8 mouse cellular contexts compared by ENCODE assay signal in the genomic region with DNA sequence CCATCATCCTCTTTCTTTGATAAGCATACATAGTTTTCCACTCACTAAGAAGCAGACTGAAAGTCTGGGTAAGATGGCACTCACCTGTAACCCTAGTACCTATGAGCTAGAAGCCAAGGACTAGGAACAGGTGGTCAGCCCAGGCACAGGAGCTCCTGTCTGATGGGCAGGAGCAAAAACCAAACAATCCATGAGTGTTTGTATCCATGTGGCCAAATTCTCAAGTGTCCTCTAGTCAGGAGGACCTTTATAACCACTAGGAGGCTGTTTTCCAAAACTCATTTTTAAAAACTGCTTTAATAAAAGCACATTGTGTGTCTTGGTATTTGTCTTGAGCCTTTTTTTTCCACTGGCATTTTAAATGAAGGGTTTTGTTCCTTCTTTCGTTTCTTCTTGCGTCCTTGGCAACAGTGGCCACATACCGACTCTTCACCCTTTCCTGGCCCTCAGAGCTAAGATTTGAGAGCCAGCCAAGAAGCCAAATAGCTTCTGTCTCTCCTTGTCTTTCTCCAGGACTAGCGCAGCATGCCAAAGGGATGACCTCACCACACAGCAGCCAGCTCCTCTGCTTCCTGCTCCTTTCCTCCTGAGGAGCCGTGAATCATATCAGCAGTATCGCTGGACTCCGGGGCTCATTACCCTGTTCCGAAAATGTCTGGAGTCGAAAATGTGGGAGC. TPM values are rescaled to one million over a fixed set of nuclear protein-coding genes. Genes with fewer than 3 reads are reported as not detected.
A peak's percentile ranks its signal among the peaks of the same experiment; 100 is the strongest.
DNase-seq lines count a peak whose midpoint lies in the region; ATAC-seq and TF ChIP-seq lines count a peak whose summit lies in the region.

No protein-coding gene starts in this region.

- no peak overlapping the region for H3K4me3 ChIP-seq in forebrain, embryonic 14.5 days (ENCODE audit: low read depth, low read length)
- no peak overlapping the region for H3K4me3 ChIP-seq in forebrain, embryonic 13.5 days
- H3K4me3 ChIP-seq in intestine, postnatal 0 days (ENCODE audit: low read depth, low read length): 0 out of 2 replicates have a peak overlapping the region, but pooled peaks have one; percentile 9
- H3K4me3 ChIP-seq in limb, embryonic 10.5 days: peak overlapping the region; percentile 38
- H3K4me3 ChIP-seq in neural tube, embryonic 13.5 days: no peak overlapping the region

- no peaks in the 10 kb centered on the region for H3K36me3 ChIP-seq in forebrain, embryonic 14.5 days (ENCODE audit: control insufficient read depth, insufficient read depth, low read length)
- no peaks in the 10 kb centered on the region for H3K36me3 ChIP-seq in forebrain, embryonic 13.5 days (ENCODE audit: poor library complexity, severe bottlenecking)
- H3K36me3 ChIP-seq in intestine, postnatal 0 days (ENCODE audit: control insufficient read depth, insufficient read depth): no peaks in the 10 kb centered on the region
- H3K36me3 ChIP-seq in limb, embryonic 10.5 days: no peaks in the 10 kb centered on the region
- H3K36me3 ChIP-seq in neural tube, embryonic 13.5 days: no peaks in the 10 kb centered on the region

- H3K27me3 ChIP-seq in forebrain, embryonic 14.5 days (replicated peaks; ENCODE audit: control insufficient read depth, insufficient read depth, low read length): no peaks in the 10 kb centered on the region
- no peaks in the 10 kb centered on the region for H3K27me3 ChIP-seq in forebrain, embryonic 13.5 days
- H3K27me3 ChIP-seq in intestine, postnatal 0 days (replicated peaks; ENCODE audit: control insufficient read depth, insufficient read depth, low read length): no peaks in the 10 kb centered on the region
- H3K27me3 ChIP-seq in limb, embryonic 10.5 days (ENCODE audit: low read depth, poor library complexity, severe bottlenecking): no peaks in the 10 kb centered on the region
- no peaks in the 10 kb centered on the region for H3K27me3 ChIP-seq in neural tube, embryonic 13.5 days

- TF ChIP-seq CTCF in intestine, postnatal 0 days (IDR thresholded peaks at IDR 0.05; ENCODE audit: low read depth): peak; percentile 34; the same call in 1 of the 2 replicates

- no peak overlapping the region for H3K27ac ChIP-seq in forebrain, embryonic 14.5 days (ENCODE audit: low read depth, low read length)
- no peak overlapping the region for H3K27ac ChIP-seq in forebrain, embryonic 13.5 days
- no peak overlapping the region for H3K27ac ChIP-seq in intestine, postnatal 0 days (ENCODE audit: low read depth, low read length)
- peak overlapping the region; percentile 75 for H3K27ac ChIP-seq in limb, embryonic 10.5 days
- H3K27ac ChIP-seq in neural tube, embryonic 13.5 days (replicated peaks): peak overlapping the region; percentile 49

- peak; percentile 27 for DNase-seq in forebrain, embryonic 14.5 days (ENCODE audit: low spot score)
- peak; percentile 73 for DNase-seq in embryo, embryonic 10 days (ENCODE audit: low spot score)
- peak; percentile 84 to 93 for DNase-seq in heart, adult 18-20 months
- DNase-seq in limb, embryonic 10.5 days (ENCODE audit: low spot score): peak; percentile 63
- DNase-seq in thymus, postnatal 4 days: no peak

- no peak overlapping the region for H3K9ac ChIP-seq in forebrain, embryonic 14.5 days (ENCODE audit: low read length)
- no peak overlapping the region for H3K9ac ChIP-seq in forebrain, embryonic 13.5 days
- H3K9ac ChIP-seq in intestine, postnatal 0 days (ENCODE audit: low read depth, low read length): no peak overlapping the region
- no peak overlapping the region for H3K9ac ChIP-seq in neural tube, embryonic 13.5 days

- WGBS in forebrain, embryonic 14.5 days: 65% methylated on average over 9 of the region's 9 CpGs
- WGBS in forebrain, embryonic 13.5 days: 66% methylated on average over 9 of the region's 9 CpGs
- 7% methylated on average over 9 of the region's 9 CpGs for WGBS in intestine, postnatal 0 days
- 30% methylated on average over 9 of the region's 9 CpGs for WGBS in limb, embryonic 10.5 days
- WGBS in neural tube, embryonic 13.5 days: 50% methylated on average over 9 of the region's 9 CpGs

- no peak for ATAC-seq in forebrain, embryonic 14.5 days
- ATAC-seq in forebrain, embryonic 13.5 days: no peak
- ATAC-seq in intestine, postnatal 0 days: peak; percentile 69; the same call in 1 of the 2 replicates
- ATAC-seq in neural tube, embryonic 13.5 days (ENCODE audit: low read depth): peak; percentile 63; the same call in 1 of the 2 replicates

- no peaks in the 10 kb centered on the region for H3K4me1 ChIP-seq in forebrain, embryonic 14.5 days (ENCODE audit: control insufficient read depth, insufficient read depth, low read length)
- peaks cover 6% of the 10 kb centered on the region; the same call in 1 of the 2 replicates for H3K4me1 ChIP-seq in forebrain, embryonic 13.5 days
- H3K4me1 ChIP-seq in intestine, postnatal 0 days (replicated peaks; ENCODE audit: control insufficient read depth, insufficient read depth, low read length): peaks cover 4% of the 10 kb centered on the region; the same call in 1 of the 2 replicates
- H3K4me1 ChIP-seq in limb, embryonic 10.5 days: peaks cover 32% of the 10 kb centered on the region
- H3K4me1 ChIP-seq in neural tube, embryonic 13.5 days (replicated peaks): peaks cover 17% of the 10 kb centered on the region

- H3K9me3 ChIP-seq in forebrain, embryonic 14.5 days (replicated peaks; ENCODE audit: control insufficient read depth, low read length): 0 out of 2 replicates have a peak, but pooled peaks cover 2% of the 10 kb centered on the region
- H3K9me3 ChIP-seq in forebrain, embryonic 13.5 days (replicated peaks): no peaks in the 10 kb centered on the region; the same call in 1 of the 2 replicates
- H3K9me3 ChIP-seq in intestine, postnatal 0 days (ENCODE audit: control insufficient read depth): no peaks in the 10 kb centered on the region
- H3K9me3 ChIP-seq in limb, embryonic 10.5 days (replicated peaks): no peaks in the 10 kb centered on the region
- H3K9me3 ChIP-seq in neural tube, embryonic 13.5 days: peaks cover 2% of the 10 kb centered on the region; the same call in 1 of the 2 replicates

- H3K4me2 ChIP-seq in forebrain, embryonic 14.5 days (ENCODE audit: low read length): no peak overlapping the region
- H3K4me2 ChIP-seq in forebrain, embryonic 13.5 days: no peak overlapping the region
- H3K4me2 ChIP-seq in intestine, postnatal 0 days (replicated peaks; ENCODE audit: low read depth): peak overlapping the region; percentile 47
- peak overlapping the region; percentile 21 for H3K4me2 ChIP-seq in neural tube, embryonic 13.5 days

RNA-seq across cellular contexts. Expression of a gene that starts 8.7 kb away (rescaled TPM):
- polyA plus RNA-seq in forebrain, embryonic 14.5 days (2014; fragmentation: Nextera tagmentation; extraction: Ambion mirVana): not detected in 2 replicates
- polyA plus RNA-seq in forebrain, embryonic 13.5 days (2015; fragmentation: Nextera tagmentation; extraction: Ambion mirVana): not detected in 2 replicates
- not detected for total RNA-seq in heart, adult 18-20 months (2021)
- polyA plus RNA-seq in intestine, postnatal 0 days (2015; fragmentation: Nextera tagmentation; extraction: Ambion mirVana): 0.16 and 0.20 TPM in 2 replicates
- polyA plus RNA-seq in limb, embryonic 10.5 days (2016; fragmentation: Nextera tagmentation; extraction: Ambion mirVana): 0.11 TPM in 1 of 2 replicates, not detected in the other
- polyA plus RNA-seq in neural tube, embryonic 13.5 days (2015; fragmentation: Nextera tagmentation; extraction: Ambion mirVana): not detected in 2 replicates

Comparison
In these comparisons a context has a peak if more than half of its experiments do, and no peak if none do; other contexts are left out.
1. ATAC-seq: peak in intestine, postnatal 0 days (single experiment) and neural tube, embryonic 13.5 days (single experiment); none in forebrain, embryonic 14.5 days (single experiment) and forebrain, embryonic 13.5 days (single experiment).
2. H3K27ac ChIP-seq: peak in limb, embryonic 10.5 days (single experiment) and neural tube, embryonic 13.5 days (single experiment); none in forebrain, embryonic 14.5 days (single experiment), forebrain, embryonic 13.5 days (single experiment) and intestine, postnatal 0 days (single experiment).
3. H3K4me2 ChIP-seq: peak in intestine, postnatal 0 days (single experiment) and neural tube, embryonic 13.5 days (single experiment); none in forebrain, embryonic 14.5 days (single experiment) and forebrain, embryonic 13.5 days (single experiment).
4. H3K4me3 ChIP-seq: peak in intestine, postnatal 0 days (single experiment) and limb, embryonic 10.5 days (single experiment); none in forebrain, embryonic 14.5 days (single experiment), forebrain, embryonic 13.5 days (single experiment) and neural tube, embryonic 13.5 days (single experiment).